Mouse (Mus musculus) urinary bladder, postnatal 25 days (tissue): ENCODE results near the gene Camk2d.
A peak's percentile ranks its signal among the peaks of the same experiment; 100 is the strongest.

Experiments used
- DNase-seq: peaks from one replicate; pipeline ENCODE4 v3.0.0; 2022; ENCODE audit warnings: low spot score

Gene Camk2d

DNA sequence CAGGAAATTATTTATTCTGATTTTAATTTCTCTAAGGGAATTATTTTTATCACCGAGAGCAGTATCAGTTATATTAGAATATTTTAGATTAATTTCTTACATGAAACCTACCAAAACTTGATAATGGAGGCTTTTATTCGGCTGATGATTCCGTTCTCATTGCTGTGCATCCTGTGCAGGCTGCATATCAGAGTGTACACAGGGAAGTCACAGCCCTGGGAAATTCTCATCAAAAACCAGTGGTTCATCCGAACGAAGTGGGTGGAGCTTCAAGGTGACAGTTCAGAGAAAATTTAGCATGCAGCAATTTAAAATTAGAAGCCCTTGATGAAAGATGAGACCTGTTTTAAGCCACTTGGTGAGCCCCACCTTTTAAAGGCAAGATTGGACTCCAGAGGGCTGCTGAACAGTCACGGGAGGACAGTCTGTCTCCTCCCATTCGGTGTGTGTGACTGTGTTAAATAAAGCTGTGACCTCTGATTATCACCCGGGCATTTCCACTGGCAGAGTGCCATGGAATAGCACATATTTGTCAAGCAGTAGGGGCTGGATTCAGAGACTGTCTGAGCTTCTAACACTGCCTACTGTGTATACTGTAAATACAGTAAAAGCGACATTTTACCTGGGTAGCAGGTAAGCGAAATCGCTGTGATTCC is 150.2 kb downstream of the Camk2d start:
- DNase-seq = no peak

DNA sequence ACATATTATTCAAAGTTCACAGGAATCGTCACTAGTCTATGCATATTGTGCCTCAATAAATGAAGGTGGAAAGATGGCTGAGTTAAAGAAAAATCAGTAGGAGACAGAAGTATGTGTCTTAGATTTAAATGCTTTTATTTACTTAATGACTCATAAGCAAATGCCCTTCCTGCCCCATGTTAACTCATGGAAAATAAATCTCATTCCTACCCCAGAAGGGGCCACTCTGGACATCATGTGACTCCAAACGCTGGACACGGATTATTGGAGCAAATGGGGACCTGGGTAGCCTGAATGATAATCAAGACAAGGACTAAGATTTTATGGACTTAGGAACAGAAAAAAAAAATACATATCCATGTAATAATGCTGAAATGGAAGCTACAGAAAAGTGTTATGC is 151.5 kb downstream of the Camk2d start:
- DNase-seq = no peak

DNA sequence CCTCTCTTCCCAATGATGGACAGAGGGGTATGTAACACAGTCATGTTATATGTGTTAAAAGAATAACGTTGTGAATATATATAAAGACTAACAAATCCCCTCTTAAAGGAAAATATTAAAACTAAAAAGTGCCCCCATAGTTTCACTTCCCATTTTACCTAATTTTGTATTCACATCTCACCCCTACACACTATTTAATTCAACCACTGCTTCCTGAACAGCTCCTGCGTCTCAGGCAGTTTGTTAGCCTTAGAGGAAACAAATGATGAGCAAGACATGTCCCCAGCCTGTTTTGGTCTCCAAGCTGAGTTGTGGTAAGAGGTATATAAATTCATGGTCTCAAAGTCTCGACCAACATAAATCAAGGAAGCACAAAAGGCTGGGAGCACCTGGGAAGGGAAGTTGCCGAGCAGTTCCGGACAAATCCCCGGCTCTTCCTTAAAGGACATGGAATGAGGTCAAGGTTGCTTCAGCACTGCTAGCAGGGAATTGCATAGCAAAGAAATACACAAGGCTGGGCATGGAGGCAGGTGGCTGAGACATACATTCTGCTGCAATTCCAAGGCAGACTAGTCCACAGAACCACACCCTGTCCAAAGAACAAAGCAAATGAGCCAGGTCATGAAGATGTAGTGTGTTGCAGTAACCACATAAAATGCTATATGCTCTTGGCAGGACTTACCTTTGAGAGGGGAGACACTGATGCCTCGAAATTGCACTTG is 155.4 kb downstream of the Camk2d start:
- no peak for DNase-seq

DNA sequence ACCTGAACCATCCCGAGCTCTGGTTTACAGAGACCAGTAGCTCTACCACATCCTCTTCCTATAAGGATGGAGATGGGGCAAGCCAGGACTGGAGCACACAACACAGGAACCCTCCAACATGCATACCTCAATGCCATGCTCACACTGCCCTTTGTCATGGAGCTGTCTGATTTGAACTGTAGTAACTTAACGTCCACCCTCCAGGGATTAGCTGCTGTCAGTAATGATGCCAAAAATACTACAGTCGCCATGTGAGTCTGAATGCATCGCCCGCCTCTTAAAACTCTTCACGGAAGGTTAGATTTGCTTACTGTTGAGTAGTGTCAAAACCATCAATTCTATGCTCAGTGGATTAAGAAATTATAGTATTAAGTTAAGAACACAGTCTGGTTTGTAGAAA is 156.9 kb downstream of the Camk2d start:
- no peak for DNase-seq

DNA sequence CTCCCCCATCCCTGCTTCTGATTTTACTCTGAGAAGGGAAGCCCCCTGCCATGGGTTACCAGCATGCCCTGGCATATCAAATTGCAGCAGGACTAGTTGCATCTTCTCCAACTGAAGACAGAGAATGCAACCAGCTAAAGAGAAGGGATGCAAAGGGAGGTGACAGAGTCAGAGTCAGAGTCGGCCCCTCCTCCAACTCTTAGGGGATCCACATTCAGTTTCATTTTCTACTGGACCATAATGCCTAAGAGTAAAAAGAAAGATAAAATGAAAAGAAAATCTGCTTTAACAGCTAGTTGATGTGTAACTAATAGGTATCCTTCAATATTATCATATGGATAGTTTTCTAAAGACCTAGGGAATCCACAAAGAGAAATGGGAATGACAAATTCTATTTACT is 162.3 kb downstream of the Camk2d start:
- no peak for DNase-seq

DNA sequence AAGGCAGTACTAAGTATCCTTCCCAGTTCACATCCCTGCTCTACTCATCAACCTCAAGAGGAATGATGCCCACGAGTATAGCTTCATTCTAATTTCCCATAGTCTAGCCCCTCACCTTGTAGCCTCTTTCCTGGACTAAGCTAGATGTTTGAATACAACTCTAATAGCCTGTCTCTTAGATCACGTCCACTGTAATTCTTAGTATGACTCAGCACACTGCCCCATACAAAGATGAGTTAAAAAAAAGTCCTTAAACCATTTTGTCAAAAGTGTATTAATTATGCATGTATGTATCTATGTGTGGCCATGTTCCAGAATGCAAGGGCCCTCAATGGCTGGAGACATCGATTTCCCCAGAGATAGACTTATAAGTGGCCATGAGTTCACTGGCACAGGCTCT is 164.5 kb downstream of the Camk2d start:
- no peak for DNase-seq

DNA sequence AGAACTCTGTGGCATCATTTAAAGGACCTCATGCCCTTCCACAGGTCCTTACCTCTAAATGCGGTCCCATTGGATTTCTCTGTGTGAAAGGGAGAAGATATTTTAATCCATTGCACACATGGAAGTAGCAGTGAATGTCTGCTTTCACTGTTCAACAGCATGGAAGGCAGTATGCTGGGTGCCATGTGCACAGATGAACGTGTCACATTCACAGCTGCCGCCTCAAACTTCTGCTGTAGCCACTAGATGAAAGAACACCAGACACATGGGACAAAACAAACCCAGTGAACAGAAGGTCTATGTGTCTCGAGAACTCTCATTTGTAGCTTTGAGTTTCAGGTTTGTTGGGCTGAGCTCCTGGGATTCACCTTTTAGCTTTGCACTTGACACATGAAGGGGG is 168.6 kb downstream of the Camk2d start:
- DNase-seq = no peak

DNA sequence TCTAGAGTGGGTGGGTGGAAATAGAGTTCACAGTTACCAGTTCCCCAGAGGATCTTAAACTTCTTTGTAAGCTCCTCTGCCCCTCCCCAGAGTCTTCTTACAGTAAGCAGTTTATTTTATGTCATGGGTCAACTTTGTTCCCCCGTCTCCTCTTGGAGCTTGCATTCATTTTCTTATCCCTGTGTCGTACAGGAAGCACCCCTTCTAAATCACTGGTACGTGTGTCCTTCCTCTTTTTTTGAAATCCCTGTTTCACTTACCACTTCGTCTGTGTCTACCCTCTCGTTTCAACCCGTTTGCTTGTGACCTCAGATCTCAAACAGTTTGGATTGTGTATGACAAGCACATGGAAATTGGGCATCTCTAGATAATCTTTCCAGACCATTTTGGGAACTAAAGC is 174.0 kb downstream of the Camk2d start:
- no peak for DNase-seq

DNA sequence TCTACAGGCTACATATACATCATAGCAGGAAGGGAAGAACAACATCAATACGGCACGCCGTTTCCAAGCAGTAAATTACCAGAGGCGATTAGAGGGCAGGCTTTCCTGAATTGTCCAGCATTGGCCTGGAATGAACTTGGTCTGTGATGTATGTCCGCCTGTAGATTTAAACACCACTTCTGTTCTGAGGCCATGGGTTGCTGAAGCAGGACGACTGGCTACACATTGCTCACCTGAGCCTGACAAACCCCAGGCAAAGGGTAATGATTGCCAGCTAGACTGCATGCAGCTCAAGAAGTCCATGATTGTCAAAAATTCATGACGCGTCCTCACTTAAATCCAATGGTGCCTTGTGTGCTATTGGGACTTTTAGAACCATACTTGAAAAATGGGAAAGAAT is 174.9 kb downstream of the Camk2d start:
- no peak for DNase-seq

DNA sequence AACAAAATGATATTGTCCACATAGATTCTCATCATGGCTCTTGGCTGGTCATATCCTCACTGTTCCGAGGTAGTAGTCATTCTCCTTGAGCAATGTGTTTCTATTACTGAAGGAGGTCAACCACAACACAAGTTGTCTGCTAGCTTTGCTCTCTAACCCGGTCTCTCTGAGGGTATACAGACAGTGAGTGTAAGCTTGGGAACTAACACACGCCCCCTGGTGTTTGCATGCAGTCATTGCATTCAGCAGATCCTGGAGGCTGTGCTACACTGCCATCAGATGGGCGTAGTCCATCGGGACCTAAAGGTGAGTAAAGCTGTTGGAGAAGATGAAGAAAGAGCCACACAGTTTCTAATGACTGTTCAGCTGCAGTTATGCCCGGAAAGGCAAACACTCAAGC is 175.4 kb downstream of the Camk2d start:
- DNase-seq = peak; percentile 70

DNA sequence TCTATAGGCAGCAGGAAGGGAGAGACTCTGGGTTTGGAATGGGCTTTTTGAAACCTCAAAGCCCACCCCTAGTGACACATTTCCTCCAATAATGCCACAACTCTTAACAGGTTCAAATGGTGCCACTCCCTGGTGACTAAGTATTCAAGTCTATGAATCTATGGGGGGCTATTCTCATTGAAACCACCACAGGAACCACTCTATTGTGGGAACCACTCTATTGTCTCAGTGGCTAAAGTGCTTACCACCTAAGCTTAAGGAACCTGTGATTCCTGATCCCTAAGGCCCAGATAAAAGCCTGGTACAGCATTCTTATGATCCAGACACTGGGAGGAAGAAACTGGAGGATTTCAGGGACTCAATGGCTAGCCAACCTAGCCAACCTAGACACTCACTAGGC is 179.9 kb downstream of the Camk2d start:
- no peak for DNase-seq

DNA sequence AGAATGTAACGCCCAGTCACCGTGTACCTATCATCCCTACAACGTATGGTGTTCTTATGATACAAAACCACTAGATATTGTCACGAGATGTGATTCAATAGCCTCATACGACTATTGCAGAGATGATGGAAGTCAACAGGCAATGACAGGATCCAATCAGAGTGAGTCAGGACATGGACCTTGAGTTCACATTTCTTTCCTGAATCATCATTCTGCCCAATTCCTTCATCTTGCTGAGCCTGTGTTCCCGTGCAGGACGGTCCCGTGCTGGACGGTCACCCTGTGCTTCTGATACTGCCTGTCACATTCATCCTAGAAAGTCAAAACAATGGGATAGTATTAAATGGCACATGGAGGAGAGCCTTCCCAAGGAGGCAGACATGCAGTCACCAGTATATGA is 181.0 kb downstream of the Camk2d start:
- no peak for DNase-seq

DNA sequence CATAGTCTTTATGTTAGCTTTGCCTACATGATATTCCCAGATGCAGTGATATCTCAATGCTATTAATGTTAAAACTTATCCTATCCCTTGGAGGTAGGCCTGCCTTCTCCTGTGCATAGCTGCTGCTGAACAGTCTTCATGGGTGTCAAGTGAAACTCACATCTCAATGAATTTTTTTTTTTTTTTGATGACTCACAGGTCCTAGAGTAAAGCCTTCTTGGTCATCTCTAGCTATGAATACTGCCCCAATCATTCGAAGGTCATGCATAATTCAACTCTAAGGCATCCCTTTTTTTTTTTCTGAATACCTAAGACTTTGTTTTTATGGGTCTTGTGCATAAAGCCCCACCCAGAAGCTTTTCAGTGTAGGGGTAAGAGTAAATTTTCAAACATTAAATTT is 181.8 kb downstream of the Camk2d start:
- no peak for DNase-seq

DNA sequence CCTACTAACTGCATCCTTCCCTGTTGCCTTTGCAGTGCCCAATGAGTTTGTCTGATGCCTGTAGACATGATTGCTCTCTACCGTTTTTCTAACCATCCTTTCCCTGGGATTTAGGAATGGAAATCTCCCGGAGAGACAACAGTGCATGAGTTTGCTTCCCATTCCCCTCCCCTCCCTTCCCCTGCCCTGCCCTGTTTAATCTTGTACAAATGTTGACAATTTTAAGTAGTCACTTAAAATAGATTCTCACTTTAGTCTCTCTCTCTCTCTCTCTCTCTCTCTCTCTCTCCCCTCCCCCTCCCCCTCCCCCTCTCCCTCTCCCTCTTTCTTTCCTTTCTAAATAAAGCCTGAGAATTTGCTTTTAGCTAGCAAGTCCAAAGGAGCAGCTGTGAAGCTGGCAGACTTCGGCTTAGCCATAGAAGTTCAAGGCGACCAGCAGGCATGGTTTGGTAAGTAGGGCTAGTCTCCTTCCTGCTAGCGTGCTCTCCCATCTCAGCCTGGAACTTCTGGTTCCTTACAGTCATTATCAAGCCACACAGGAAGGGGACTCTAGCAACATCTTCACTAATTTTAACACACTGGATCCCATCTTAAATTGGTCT is 184.0 kb downstream of the Camk2d start:
- DNase-seq = no peak

DNA sequence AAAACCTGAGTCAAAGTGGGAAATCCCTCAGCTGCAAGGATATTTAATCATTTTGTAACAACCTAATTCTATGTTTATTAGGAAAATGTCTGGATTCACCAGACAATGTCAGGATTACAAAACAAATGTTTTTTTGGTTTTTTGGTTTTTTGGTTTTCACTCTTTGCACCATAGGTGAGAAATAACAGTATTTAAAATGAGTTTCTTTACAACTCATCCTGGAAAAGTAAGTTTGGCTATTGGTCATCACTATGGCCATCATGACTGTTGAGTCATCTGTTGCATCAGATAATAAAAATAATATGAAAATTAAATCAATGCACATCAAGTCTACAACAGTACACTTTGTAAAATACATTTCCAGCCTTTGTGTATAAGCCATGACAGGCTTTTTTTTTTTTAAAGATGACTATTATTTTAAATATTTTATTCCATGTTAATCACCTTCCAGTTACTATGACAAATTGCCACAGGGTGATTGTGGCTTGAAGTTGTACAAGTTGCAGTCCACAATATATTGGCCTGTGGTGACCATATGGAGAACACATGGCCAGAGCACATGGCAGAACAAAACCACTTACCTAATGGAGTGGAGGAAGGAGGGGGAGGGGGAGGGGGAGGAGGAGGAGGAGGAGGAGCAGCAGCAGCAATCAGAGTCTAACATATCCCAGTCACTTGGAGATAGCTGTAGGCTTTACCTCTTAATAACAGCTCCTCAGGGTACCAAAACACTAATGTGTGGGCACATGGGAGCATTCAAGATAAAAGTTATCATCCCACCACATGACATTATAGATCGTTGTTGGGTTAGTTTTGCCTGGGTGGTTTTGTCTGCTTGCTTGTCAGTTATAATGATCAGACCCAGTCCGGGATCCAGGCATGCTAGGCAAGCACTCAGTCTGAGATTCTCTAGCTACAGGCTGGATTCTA is 197.2 kb downstream of the Camk2d start:
- no peak for DNase-seq

DNA sequence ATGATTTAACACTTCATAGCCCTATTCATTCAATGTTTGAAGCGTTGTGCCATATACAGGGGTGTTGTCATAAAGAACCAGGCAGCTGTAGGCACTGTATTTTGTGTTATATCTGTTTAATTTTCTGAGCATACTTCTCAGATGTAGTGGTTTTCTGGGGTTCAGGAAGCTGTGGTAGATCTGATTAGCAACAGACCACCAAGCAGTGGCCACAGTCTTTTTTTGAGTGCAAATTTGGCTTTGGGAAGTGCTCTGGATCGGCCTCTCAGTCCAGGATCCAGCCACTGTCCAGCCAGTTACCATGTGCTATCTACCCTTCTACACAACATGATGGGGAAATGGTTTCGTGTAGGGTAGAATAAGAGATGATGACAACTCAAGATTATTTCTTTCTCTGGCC is 199.8 kb downstream of the Camk2d start:
- no peak for DNase-seq

DNA sequence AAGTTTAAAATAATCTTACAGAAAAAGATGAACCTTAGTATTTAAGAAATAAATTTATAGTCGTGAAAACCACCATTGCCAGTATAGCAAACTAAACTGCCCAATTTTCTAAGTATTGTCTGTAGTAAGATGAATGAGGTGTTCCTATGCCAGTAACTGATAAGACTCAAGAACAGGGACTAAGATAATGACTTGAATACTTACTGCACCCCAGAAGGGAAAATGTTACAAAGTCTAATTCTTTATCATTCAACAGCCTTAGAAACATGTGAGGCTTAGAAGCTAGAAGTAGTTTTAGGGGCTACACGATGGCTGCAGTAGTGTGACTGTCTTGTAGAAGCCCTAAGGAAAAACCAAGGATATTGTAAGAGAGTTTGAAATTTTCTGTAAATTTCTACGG is 200.9 kb downstream of the Camk2d start:
- no peak for DNase-seq

DNA sequence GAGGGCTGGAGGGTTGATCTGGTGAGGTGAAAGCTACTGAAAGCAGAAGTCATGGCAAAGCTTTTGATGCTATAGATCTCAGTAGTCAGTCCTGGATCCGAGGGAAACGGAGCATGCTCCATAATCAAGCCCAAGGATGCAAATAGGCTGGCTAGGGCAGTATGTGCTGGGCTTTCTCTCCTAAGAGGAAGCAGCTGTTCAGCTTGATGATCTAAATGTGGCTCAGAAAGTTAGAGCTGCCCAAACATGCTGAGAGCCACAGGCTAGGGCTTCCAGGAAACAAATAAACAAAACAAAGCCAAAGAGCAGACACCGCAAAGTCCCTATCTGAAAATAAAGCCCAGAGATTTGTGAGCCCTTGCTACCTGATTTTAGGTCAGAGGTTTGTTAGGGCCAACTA is 201.7 kb downstream of the Camk2d start:
- no peak for DNase-seq

DNA sequence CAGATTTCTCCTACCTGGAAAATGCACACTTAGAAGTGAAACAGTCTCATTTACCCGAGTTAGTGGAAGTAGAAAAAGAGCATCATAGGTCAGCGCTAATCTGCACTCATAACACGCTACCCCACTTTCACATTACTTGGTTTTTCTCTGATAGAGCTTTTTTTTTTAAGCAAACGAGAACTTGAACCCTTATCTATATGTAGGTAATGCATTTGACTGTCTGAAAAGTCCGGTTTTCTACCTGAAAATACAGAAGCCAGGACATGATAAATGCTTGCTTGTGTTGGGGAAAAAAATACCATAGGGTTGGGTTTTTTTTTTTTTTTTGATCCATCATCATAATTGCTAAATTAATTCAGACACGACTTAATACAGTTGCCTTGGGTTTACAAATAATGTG is 206.9 kb downstream of the Camk2d start:
- no peak for DNase-seq

DNA sequence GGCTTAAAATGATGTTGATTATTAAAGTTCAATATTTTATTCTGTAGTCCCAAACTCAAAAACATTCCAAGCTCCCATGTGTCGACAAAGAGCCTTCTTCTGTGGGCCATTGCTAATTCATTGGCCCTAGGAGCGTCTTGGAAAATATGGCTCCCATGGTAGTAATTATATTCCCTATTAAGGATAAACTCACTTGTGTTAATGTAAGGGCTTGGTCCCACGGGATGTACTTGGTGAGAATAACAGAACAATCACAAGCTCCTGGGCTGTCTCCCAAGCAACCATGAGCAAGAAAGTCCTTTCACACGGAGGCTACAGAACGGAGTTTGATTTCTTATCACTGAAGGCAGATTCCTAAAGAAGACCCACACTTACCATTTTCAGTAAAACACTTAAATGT is 208.9 kb downstream of the Camk2d start:
- DNase-seq = no peak

DNA sequence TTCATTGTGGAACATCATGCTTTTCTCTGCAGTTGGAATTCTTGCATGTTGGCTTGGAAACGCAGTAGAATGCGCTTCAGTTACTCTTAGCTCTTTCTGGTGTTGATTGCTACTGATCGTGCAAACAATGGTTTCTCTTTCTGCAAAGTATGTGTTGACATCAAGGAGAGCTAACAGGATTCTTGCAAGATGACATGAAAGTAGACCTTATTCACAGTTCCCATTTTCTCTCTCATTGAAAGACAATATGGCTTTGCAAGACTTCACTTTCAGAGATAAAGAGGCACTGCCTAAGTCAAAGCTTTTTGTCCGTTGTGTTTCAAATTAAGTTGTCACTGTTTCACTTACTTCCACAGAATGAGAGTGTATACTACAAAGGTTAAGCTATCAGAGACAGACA is 210.0 kb downstream of the Camk2d start:
- no peak for DNase-seq

DNA sequence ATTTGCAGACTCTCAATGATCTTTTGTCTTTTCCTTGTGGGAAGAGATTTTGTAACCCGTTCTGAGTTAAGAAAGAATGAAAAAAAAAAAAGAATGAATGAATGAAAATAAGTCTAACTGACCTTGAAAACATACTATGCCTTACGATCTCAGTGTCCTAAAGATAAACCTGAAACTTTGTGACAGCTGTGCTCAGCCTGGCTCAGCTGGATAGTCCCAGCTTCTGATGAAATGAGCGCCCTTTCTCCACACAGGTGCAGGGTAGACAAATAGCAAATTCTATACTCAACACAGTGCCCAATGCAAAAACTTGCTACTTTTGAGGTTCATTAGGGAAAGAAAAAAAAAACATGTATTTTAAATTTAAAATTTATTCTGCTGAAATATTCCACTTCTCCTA is 213.8 kb downstream of the Camk2d start:
- no peak for DNase-seq
